Mouse (Mus musculus) myocyte (in vitro differentiated cells): ENCODE results near the gene Armc2. TPM values are rescaled to one million over a fixed set of nuclear protein-coding genes. Genes with fewer than 3 reads are reported as not detected.

ENCODE experiments used
- H3K27me3 ChIP-seq: one replicate; pipeline ENCODE4 v1.6.1; 2011; ENCODE audit not compliant: control insufficient read depth, insufficient read depth, insufficient read length
- H3K36me3 ChIP-seq: one replicate; pipeline ENCODE4 v1.6.1; 2011; ENCODE audit not compliant: control insufficient read depth, insufficient read depth
- H3K4me2 ChIP-seq: one replicate; pipeline ENCODE4 v1.6.1; 2011; ENCODE audit warnings: low read depth, control low read depth
- H3K4me3 ChIP-seq: one replicate; pipeline ENCODE4 v1.5.1; 2011; ENCODE audit warnings: mild to moderate bottlenecking, control low read depth, moderate library complexity
- H3K79me2 ChIP-seq: one replicate; pipeline ENCODE4 v1.6.1; 2011; ENCODE audit not compliant: control insufficient read depth, insufficient read depth
- H3ac ChIP-seq: one replicate; pipeline ENCODE4 v1.6.1; 2011; ENCODE audit not compliant: control insufficient read depth, insufficient read length
- CEBPB ChIP-seq: IDR thresholded peaks from 2 replicates; pipeline ENCODE4 v1.6.1; 2011; ENCODE audit warnings: mild to moderate bottlenecking, moderate library complexity; ENCODE audit not compliant: poor library complexity, insufficient read depth, severe bottlenecking
- E2F4 ChIP-seq: IDR thresholded peaks from one replicate; pipeline ENCODE4 v1.6.1; 2011; ENCODE audit warnings: mild to moderate bottlenecking, control low read depth, moderate library complexity; ENCODE audit not compliant: insufficient read depth
- MAX ChIP-seq: IDR thresholded peaks from one replicate; pipeline ENCODE4 v1.6.1; 2011; ENCODE audit warnings: low read depth, mild to moderate bottlenecking, control low read depth
- MYOD1 ChIP-seq, 3 experiments: IDR thresholded peaks; one replicate each; pipeline ENCODE4 v1.6.1; 2011; ENCODE audit warnings: control low read depth in 2 of 3, low read depth in 2 of 3, mild to moderate bottlenecking in 2 of 3, moderate library complexity in 1 of 3; ENCODE audit not compliant: insufficient read length in 2 of 3, control insufficient read depth in 1 of 3
- MYOG ChIP-seq, 3 experiments: IDR thresholded peaks; one replicate each; pipeline ENCODE4 v1.6.1; 2011; ENCODE audit warnings: control low read depth in 2 of 3, low read depth in 2 of 3, mild to moderate bottlenecking in 2 of 3; ENCODE audit not compliant: insufficient read length in 2 of 3, control insufficient read depth in 1 of 3, insufficient read depth in 1 of 3
- POLR2A ChIP-seq: IDR thresholded peaks from one replicate; pipeline ENCODE4 v1.6.1; 2011; ENCODE audit warnings: low read depth, mild to moderate bottlenecking, control low read depth, moderate library complexity; ENCODE audit not compliant: insufficient read length
- POLR2AphosphoS2 ChIP-seq: IDR thresholded peaks from one replicate; pipeline ENCODE4 v1.6.1; 2011; ENCODE audit warnings: low read depth, control low read depth; ENCODE audit not compliant: insufficient read length
- REST ChIP-seq: IDR thresholded peaks from one replicate; pipeline ENCODE4 v1.6.1; 2011; ENCODE audit warnings: mild to moderate bottlenecking, control low read depth, moderate library complexity; ENCODE audit not compliant: insufficient read depth, insufficient read length
- SRF ChIP-seq: IDR thresholded peaks from one replicate; pipeline ENCODE4 v1.6.1; 2011; ENCODE audit warnings: low read depth; ENCODE audit not compliant: control insufficient read depth, insufficient read length
- TCF12 ChIP-seq: IDR thresholded peaks from one replicate; pipeline ENCODE4 v1.6.1; 2011; ENCODE audit warnings: mild to moderate bottlenecking, control low read depth; ENCODE audit not compliant: poor library complexity, insufficient read depth, severe bottlenecking
- TCF3 ChIP-seq: IDR thresholded peaks from one replicate; pipeline ENCODE4 v1.6.1; 2011; ENCODE audit warnings: low read depth, control low read depth; ENCODE audit not compliant: insufficient read length
- USF1 ChIP-seq: IDR thresholded peaks from one replicate; pipeline ENCODE4 v1.6.1; 2011; ENCODE audit warnings: low read depth, mild to moderate bottlenecking, control low read depth, moderate library complexity
- polyA plus RNA-seq: library from polyadenylated mRNA; unstranded; fragments of >200 nt; fragmentation: generic; extraction: Trizol; gene quantifications from one replicate; pipeline ENCODE4 v1.2.1, GENCODE M21; 2012; ENCODE audit warnings: missing spikeins

Armc2 gene
- polyA plus RNA-seq, 1 experiment, result 0.31 TPM

- Histone ChIP-seq H3K4me3 (no peak overlapping the region), H3K27me3 (no peaks in the 10 kb centered on the region), H3K36me3 (no peaks in the 10 kb centered on the region), H3ac (no peak overlapping the region), H3K79me2 (no peaks in the 10 kb centered on the region), H3K4me2 (peak overlapping the region; percentile 31)
- TF ChIP-seq USF1 (peak; percentile 92), SRF (no peak)
These were observed 37.4 kb downstream of the Armc2 start for GRCm38 (mm10) chr10:41980772-41981383.

GRCm38 (mm10) chr10:41978403-41979234, 39.6 kb downstream of the Armc2 start:
- H3K36me3 ChIP-seq, result no peaks in the 10 kb centered on the region
- TF ChIP-seq MYOG (IDR thresholded peaks at IDR 0.05; ENCODE audit: control insufficient read depth in 1 of 3, insufficient read depth in 1 of 3, insufficient read length in 2 of 3, low read depth in 2 of 3), result no peak

GRCm38 (mm10) chr10:41972676-41973075, 45.6 kb downstream of the Armc2 start:
- Histone ChIP-seq H3K4me2 (no peak overlapping the region), H3K27me3 (no peaks in the 10 kb centered on the region), H3ac (no peak overlapping the region), H3K36me3 (no peaks in the 10 kb centered on the region), H3K79me2 (no peaks in the 10 kb centered on the region), H3K4me3 (no peak overlapping the region)
- TF ChIP-seq TCF12 (no peak), MYOD1 (IDR thresholded peaks at IDR 0.05; ENCODE audit: control insufficient read depth in 1 of 3, insufficient read length in 2 of 3, low read depth in 2 of 3) (no peak), MYOG (IDR thresholded peaks at IDR 0.05; ENCODE audit: control insufficient read depth in 1 of 3, insufficient read depth in 1 of 3, insufficient read length in 2 of 3, low read depth in 2 of 3) (no peak), USF1 (no peak), CEBPB (no peak), E2F4 (no peak), TCF3 (no peak), POLR2A (no peak), REST (no peak), POLR2AphosphoS2 (no peak), MAX (no peak), SRF (no peak)

More at GRCm38 (mm10) chr10:41978403-41979234, 39.6 kb downstream of the Armc2 start:
- H3K4me2 ChIP-seq, result peak overlapping the region; percentile 31
- no peaks in the 10 kb centered on the region for H3K27me3 ChIP-seq
- H3ac ChIP-seq, result no peak overlapping the region
- H3K4me3 ChIP-seq, result no peak overlapping the region
- H3K79me2 ChIP-seq, result no peaks in the 10 kb centered on the region

GRCm38 (mm10) chr10:41967915-41968635, 50.2 kb downstream of the Armc2 start:
- no peak overlapping the region for H3K4me3 ChIP-seq
- no peak for TF ChIP-seq TCF3
- no peak for TF ChIP-seq MYOG (IDR thresholded peaks at IDR 0.05; ENCODE audit: control insufficient read depth in 1 of 3, insufficient read depth in 1 of 3, insufficient read length in 2 of 3, low read depth in 2 of 3)
- TF ChIP-seq POLR2A, result no peak
- no peak for TF ChIP-seq MYOD1 (IDR thresholded peaks at IDR 0.05; ENCODE audit: control insufficient read depth in 1 of 3, insufficient read length in 2 of 3, low read depth in 2 of 3)
- no peak for TF ChIP-seq USF1
- no peak for TF ChIP-seq E2F4
- no peak for TF ChIP-seq MAX
- TF ChIP-seq SRF, result no peak
- TF ChIP-seq POLR2AphosphoS2, result no peak
- TF ChIP-seq TCF12, result no peak
- no peak for TF ChIP-seq REST
- TF ChIP-seq CEBPB, result no peak
- H3K4me2 ChIP-seq, result no peak overlapping the region
- no peaks in the 10 kb centered on the region for H3K79me2 ChIP-seq
- no peaks in the 10 kb centered on the region for H3K36me3 ChIP-seq
- H3ac ChIP-seq, result no peak overlapping the region
- peaks cover 6% of the 10 kb centered on the region for H3K27me3 ChIP-seq

GRCm38 (mm10) chr10:41962725-41963124, 55.5 kb downstream of the Armc2 start:
- H3ac ChIP-seq, result no peak overlapping the region
- TF ChIP-seq TCF3 (no peak), USF1 (no peak), MYOG (IDR thresholded peaks at IDR 0.05; ENCODE audit: control insufficient read depth in 1 of 3, insufficient read depth in 1 of 3, insufficient read length in 2 of 3, low read depth in 2 of 3) (no peak)
- peaks cover 6% of the 10 kb centered on the region for H3K27me3 ChIP-seq
- H3K79me2 ChIP-seq, result no peaks in the 10 kb centered on the region
- H3K4me2 ChIP-seq, result no peak overlapping the region
- no peaks in the 10 kb centered on the region for H3K36me3 ChIP-seq
- no peak overlapping the region for H3K4me3 ChIP-seq
